Mouse (Mus musculus): ENCODE data around the gene Gpnmb.

- TF ChIP-seq CTCF (IDR thresholded peaks at IDR 0.05; ENCODE audit: extremely low read depth, insufficient read depth, insufficient read length, insufficient replicate concordance), result no peak
- TF ChIP-seq POLR2A (IDR thresholded peaks at IDR 0.05; ENCODE audit: low read depth, low read length), result no peak
These were observed 11.1 kb upstream of the Gpnmb start for GRCm38 (mm10) chr6:49025290-49025689.
